Mouse (Mus musculus) MEL (cell line): ENCODE measurements around the gene Bcl11b.

ENCODE experiments used
- CTCF ChIP-seq, 3 experiments: IDR thresholded peaks in 2 of 3; conservative IDR thresholded peaks in 1 of 3; 2 replicates each; pipeline ENCODE4 v1.5.1; 2011 to 2012; ENCODE audit warnings: low read length in 3 of 3, low read depth in 2 of 3, mild to moderate bottlenecking in 2 of 3, improper control_type of control experiment in 1 of 3, inconsistent platforms in 1 of 3, mixed read lengths in 1 of 3, moderate library complexity in 1 of 3; ENCODE audit not compliant: control insufficient read depth in 1 of 3, insufficient read depth in 1 of 3, poor library complexity in 1 of 3, severe bottlenecking in 1 of 3
- EP300 ChIP-seq, 2 experiments: IDR thresholded peaks; 2 replicates each; pipeline ENCODE4 v1.6.1; 2011; ENCODE audit warnings: improper control_type of control experiment in 2 of 2, low read length in 2 of 2, low read depth in 1 of 2, mild to moderate bottlenecking in 1 of 2
- ETS1 ChIP-seq: IDR thresholded peaks from 2 replicates; pipeline ENCODE4 v1.6.1; 2012; ENCODE audit warnings: low read depth, mild to moderate bottlenecking, inconsistent platforms, low read length, improper control_type of control experiment, moderate library complexity
- GATA1 ChIP-seq: IDR thresholded peaks from 2 replicates; pipeline ENCODE4 v1.6.1; 2011; ENCODE audit warnings: low read depth, low read length, improper control_type of control experiment
- JUND ChIP-seq: IDR thresholded peaks from 2 replicates; pipeline ENCODE4 v1.6.1; 2011; ENCODE audit warnings: low read depth, mild to moderate bottlenecking, improper control_type of control experiment, low read length
- MYB ChIP-seq: IDR thresholded peaks from 2 replicates; pipeline ENCODE4 v1.6.1; 2011; ENCODE audit warnings: mild to moderate bottlenecking, low read depth, low read length, improper control_type of control experiment
- MYC ChIP-seq: IDR thresholded peaks from 2 replicates; pipeline ENCODE4 v1.6.1; 2011; ENCODE audit warnings: low read depth, mild to moderate bottlenecking, low read length, improper control_type of control experiment, moderate library complexity
- NELFE ChIP-seq: IDR thresholded peaks from 2 replicates; pipeline ENCODE4 v1.6.1; 2011; ENCODE audit warnings: low read depth, low read length, improper control_type of control experiment
- NRF1 ChIP-seq: IDR thresholded peaks from 2 replicates; pipeline ENCODE4 v1.6.1; 2014; ENCODE audit warnings: low read depth, mild to moderate bottlenecking, inconsistent platforms, low read length, improper control_type of control experiment, moderate library complexity; ENCODE audit not compliant: poor library complexity, insufficient read depth, severe bottlenecking
- POLR2A ChIP-seq, 2 experiments: IDR thresholded peaks; 2 replicates each; pipeline ENCODE4 v1.6.1; 2011 to 2012; ENCODE audit warnings: low read length in 2 of 2, mild to moderate bottlenecking in 2 of 2, control low read depth in 1 of 2, improper control_type of control experiment in 1 of 2, low read depth in 1 of 2, moderate library complexity in 1 of 2; ENCODE audit not compliant: control insufficient read depth in 1 of 2, insufficient read depth in 1 of 2, poor library complexity in 1 of 2
- TCF12 ChIP-seq: IDR thresholded peaks from 2 replicates; pipeline ENCODE4 v1.6.1; 2014; ENCODE audit warnings: low read depth, mild to moderate bottlenecking, inconsistent platforms, low read length, improper control_type of control experiment, moderate library complexity
- UBTF ChIP-seq: IDR thresholded peaks from 2 replicates; pipeline ENCODE4 v1.6.1; 2012; ENCODE audit warnings: low read depth, mild to moderate bottlenecking, inconsistent platforms, low read length, improper control_type of control experiment, moderate library complexity, borderline replicate concordance; ENCODE audit not compliant: insufficient read depth
- USF1 ChIP-seq: IDR thresholded peaks from 2 replicates; pipeline ENCODE4 v1.6.1; 2014; ENCODE audit warnings: low read depth, mild to moderate bottlenecking, inconsistent platforms, low read length, improper control_type of control experiment, moderate library complexity
- ZC3H11A ChIP-seq: IDR thresholded peaks from 2 replicates; pipeline ENCODE4 v1.6.1; 2012; ENCODE audit warnings: low read depth, mild to moderate bottlenecking, inconsistent platforms, low read length, improper control_type of control experiment

DNA sequence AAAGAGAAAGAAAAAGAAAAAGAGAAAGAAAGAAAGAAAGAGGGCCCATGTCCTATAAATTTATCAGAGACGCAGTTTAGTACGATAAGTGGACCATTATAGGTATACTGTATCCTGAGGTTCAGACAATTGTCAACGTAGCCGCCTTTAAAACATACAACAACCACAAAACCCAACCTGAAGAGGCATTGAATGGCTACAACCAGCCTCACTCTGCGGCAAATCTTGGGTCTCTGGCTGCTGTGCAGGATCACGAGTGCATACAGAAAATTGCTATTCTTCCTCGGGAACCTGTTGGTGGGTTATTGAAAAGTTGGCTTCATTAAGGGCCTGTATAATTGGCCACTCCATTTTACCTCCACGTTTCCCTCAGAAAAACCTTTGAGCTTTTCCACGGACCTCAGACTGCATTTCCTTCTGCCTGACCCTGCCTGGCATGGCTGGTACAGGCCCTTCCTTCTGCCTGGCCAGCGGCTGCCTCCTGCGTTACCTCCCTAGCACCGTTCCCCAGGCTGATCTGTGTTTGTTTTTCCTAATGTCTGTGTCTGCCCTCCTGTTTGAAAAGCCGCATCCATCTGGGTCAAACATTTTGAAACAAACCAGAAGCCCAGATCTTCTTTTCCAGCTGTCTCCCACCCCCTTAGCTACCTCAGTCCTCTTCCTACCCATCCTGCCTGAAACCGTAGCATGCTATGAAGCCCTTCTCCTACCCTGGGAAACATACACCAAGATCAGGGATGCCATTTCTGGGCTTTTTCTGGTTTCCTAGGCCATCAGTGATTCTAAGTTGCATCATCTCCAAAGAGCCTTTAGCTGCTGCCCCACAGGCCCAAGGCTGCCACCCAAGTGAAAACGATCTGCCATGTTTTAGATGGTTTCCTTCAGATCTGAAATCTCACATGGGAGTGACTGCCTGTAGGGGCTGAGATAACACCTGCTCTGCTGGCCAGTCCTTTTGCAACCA, 3.4 kb downstream of the Bcl11b start:
- TF ChIP-seq TCF12 (no peak), CTCF (IDR thresholded peaks at IDR 0.05 in 2 of 3, conservative IDR thresholded peaks at IDR 0.05 in 1 of 3; ENCODE audit: control insufficient read depth in 1 of 3, insufficient read depth in 1 of 3, low read depth in 2 of 3, low read length in 3 of 3, poor library complexity in 1 of 3, severe bottlenecking in 1 of 3) (no peak), MYB (no peak), GATA1 (no peak), NRF1 (no peak), EP300 (IDR thresholded peaks at IDR 0.05; ENCODE audit: low read depth in 1 of 2, low read length in 2 of 2) (no peak), POLR2A (IDR thresholded peaks at IDR 0.05; ENCODE audit: control insufficient read depth in 1 of 2, insufficient read depth in 1 of 2, low read depth in 1 of 2, low read length in 2 of 2, poor library complexity in 1 of 2) (no peak), JUND (no peak), USF1 (no peak), UBTF (no peak), ZC3H11A (no peak), MYC (no peak), ETS1 (no peak), NELFE (no peak)
